8 mouse cellular contexts compared by ENCODE assay signal in genomic region chr13:91881837-91882480, GRCm38 (mm10). TPM values are rescaled to one million over a fixed set of nuclear protein-coding genes. Genes with fewer than 3 reads are reported as not detected.
A peak's percentile ranks its signal among the peaks of the same experiment; 100 is the strongest.
DNase-seq lines count a peak whose midpoint lies in the region; ATAC-seq and TF ChIP-seq lines count a peak whose summit lies in the region.

No protein-coding gene starts in this region.

- H3K9ac ChIP-seq in hindbrain, embryonic 11.5 days (ENCODE audit: low read depth, low read length), result no peak overlapping the region
- H3K9ac ChIP-seq in hindbrain, embryonic 13.5 days, result no peak overlapping the region
- H3K9ac ChIP-seq in MEL (ENCODE audit: control insufficient read depth, low read depth, low read length, poor library complexity, severe bottlenecking), result no peak overlapping the region

- H3K9me3 ChIP-seq in hindbrain, embryonic 11.5 days (ENCODE audit: control insufficient read depth, low read length), result no peaks in the 10 kb centered on the region
- H3K9me3 ChIP-seq in hindbrain, embryonic 13.5 days, result no peaks in the 10 kb centered on the region
- H3K9me3 ChIP-seq in MEL (replicated peaks; ENCODE audit: insufficient read depth, low read length), result no peaks in the 10 kb centered on the region

- no peaks in the 10 kb centered on the region for H3K4me1 ChIP-seq in hindbrain, embryonic 11.5 days (replicated peaks; ENCODE audit: control insufficient read depth, insufficient read depth, low read length)
- H3K4me1 ChIP-seq in hindbrain, embryonic 13.5 days (replicated peaks), result no peaks in the 10 kb centered on the region
- no peaks in the 10 kb centered on the region for H3K4me1 ChIP-seq in MEL (ENCODE audit: control insufficient read depth in 1 of 2, insufficient read depth in 2 of 2, low read length in 2 of 2)

- no peak for TF ChIP-seq POLR2A in MEL (IDR thresholded peaks at IDR 0.05; ENCODE audit: control insufficient read depth in 1 of 2, insufficient read depth in 1 of 2, low read depth in 1 of 2, low read length in 2 of 2, poor library complexity in 1 of 2)

- no peak for TF ChIP-seq EP300 in MEL (IDR thresholded peaks at IDR 0.05; ENCODE audit: low read depth in 1 of 2, low read length in 2 of 2)

- DNase-seq in hindbrain, embryonic 11.5 days (ENCODE audit: low spot score), result peak; percentile 79
- DNase-seq in MEL (ENCODE audit: low read depth, low spot score), result peak; percentile 52
- peak; percentile 39 to 61 for DNase-seq in cerebellum, postnatal 25 days
- peak; percentile 33 for DNase-seq in gastrocnemius, postnatal 14 days
- DNase-seq in left cerebral cortex, adult 2 months (ENCODE audit: extremely low spot score in 1 of 2, low spot score in 2 of 2), result peak; percentile 57 to 64
- peak; percentile 44 for DNase-seq in naive thymus-derived CD4-positive, alpha-beta T cell, adult 2 months (ENCODE audit: low read depth)
- DNase-seq in spleen, postnatal 4 days (ENCODE audit: low spot score in 2 of 2), result no peak

- H3K27me3 ChIP-seq in hindbrain, embryonic 11.5 days (ENCODE audit: control insufficient read depth, insufficient read depth, low read length), result no peaks in the 10 kb centered on the region
- H3K27me3 ChIP-seq in hindbrain, embryonic 13.5 days, result no peaks in the 10 kb centered on the region
- H3K27me3 ChIP-seq in MEL (ENCODE audit: control insufficient read depth in 1 of 2, insufficient read depth in 2 of 2, low read length in 2 of 2), result peaks cover 5 to 15% of the 10 kb centered on the region in 2 experiments

- 63% methylated on average over 9 of the region's 9 CpGs for WGBS in hindbrain, embryonic 11.5 days
- WGBS in hindbrain, embryonic 13.5 days, result 60% methylated on average over 9 of the region's 9 CpGs

- H3K27ac ChIP-seq in hindbrain, embryonic 11.5 days (ENCODE audit: low read depth, low read length), result no peak overlapping the region
- H3K27ac ChIP-seq in hindbrain, embryonic 13.5 days, result no peak overlapping the region
- H3K27ac ChIP-seq in MEL (ENCODE audit: control insufficient read depth, low read depth, low read length), result no peak overlapping the region
- no peak overlapping the region for H3K27ac ChIP-seq in left cerebral cortex, adult 2 months

- no peak overlapping the region for H3K4me2 ChIP-seq in hindbrain, embryonic 11.5 days (replicated peaks; ENCODE audit: low read depth, low read length)
- no peak overlapping the region for H3K4me2 ChIP-seq in hindbrain, embryonic 13.5 days

- peak; percentile 67; the same call in 1 of the 2 replicates for ATAC-seq in hindbrain, embryonic 11.5 days (ENCODE audit: low FRiP score)
- no peak for ATAC-seq in hindbrain, embryonic 13.5 days (ENCODE audit: low FRiP score)

- intact Hi-C loops in gastrocnemius, postnatal 14 days (cut with DNase I; ENCODE audit: low total_unique reads), result no loop called here
- intact Hi-C loops in left cerebral cortex, adult 2 months (cut with DNase I), result no loop called here

- no peaks in the 10 kb centered on the region for H3K79me2 ChIP-seq in MEL (ENCODE audit: control insufficient read depth, insufficient read depth, low read length, poor library complexity)

- H3K36me3 ChIP-seq in hindbrain, embryonic 11.5 days (ENCODE audit: control insufficient read depth, insufficient read depth, low read length), result no peaks in the 10 kb centered on the region
- H3K36me3 ChIP-seq in hindbrain, embryonic 13.5 days, result no peaks in the 10 kb centered on the region
- H3K36me3 ChIP-seq in MEL (ENCODE audit: control insufficient read depth in 1 of 2, insufficient read depth in 2 of 2, low read length in 2 of 2), result no peaks in the 10 kb centered on the region

- no peak overlapping the region for H3K4me3 ChIP-seq in hindbrain, embryonic 11.5 days (ENCODE audit: low read depth, low read length)
- no peak overlapping the region for H3K4me3 ChIP-seq in hindbrain, embryonic 13.5 days
- H3K4me3 ChIP-seq in MEL (ENCODE audit: control insufficient read depth in 1 of 2, insufficient read depth in 1 of 2, low read depth in 2 of 2, low read length in 2 of 2), result no peak overlapping the region
- H3K4me3 ChIP-seq in left cerebral cortex, adult 2 months, result no peak overlapping the region

- TF ChIP-seq RAD21 in MEL (IDR thresholded peaks at IDR 0.05; ENCODE audit: low read depth, low read length), result peak; percentile 29

- TF ChIP-seq CTCF in MEL (IDR thresholded peaks at IDR 0.05 in 2 of 3, conservative IDR thresholded peaks at IDR 0.05 in 1 of 3; ENCODE audit: control insufficient read depth in 1 of 3, insufficient read depth in 1 of 3, low read depth in 2 of 3, low read length in 3 of 3, poor library complexity in 1 of 3, severe bottlenecking in 1 of 3), result peak; percentile 55 to 77 (median 60)
- peak; percentile 77 for TF ChIP-seq CTCF in left cerebral cortex, adult 2 months (IDR thresholded peaks at IDR 0.05)

TF ChIP-seq in MEL, 35 proteins besides CTCF, POLR2A, EP300 and RAD21:
- TF ChIP-seq ZMIZ1 (IDR thresholded peaks at IDR 0.05; ENCODE audit: low read depth, low read length) (no peak), SMC3 (IDR thresholded peaks at IDR 0.05; ENCODE audit: low read depth, low read length) (peak; percentile 15; the same call in 1 of the 2 replicates), ZNF384 (IDR thresholded peaks at IDR 0.05; ENCODE audit: low read depth, low read length) (no peak), TAL1 (IDR thresholded peaks at IDR 0.05; ENCODE audit: low read length) (no peak), MAZ (IDR thresholded peaks at IDR 0.05; ENCODE audit: low read depth, low read length) (no peak), NRF1 (IDR thresholded peaks at IDR 0.05; ENCODE audit: insufficient read depth, low read depth, low read length, poor library complexity, severe bottlenecking) (no peak), BHLHE40 (IDR thresholded peaks at IDR 0.05; ENCODE audit: borderline replicate concordance, low read depth, low read length) (no peak)

RNA-seq across cellular contexts. Expression of gene Ckmt2, which starts 5.3 kb away (rescaled TPM):
- polyA plus RNA-seq in hindbrain, embryonic 11.5 days (2014; fragmentation: Nextera tagmentation; extraction: Ambion mirVana), result not detected in 2 replicates
- polyA plus RNA-seq in hindbrain, embryonic 13.5 days (2015; fragmentation: Nextera tagmentation; extraction: Ambion mirVana), result 0.10 and 0.13 TPM in 2 replicates
- not detected in 2 replicates for total RNA-seq in MEL (2012; rRNA removed)
- polyA plus RNA-seq in MEL (2012; ENCODE audit: insufficient read depth in 1 of 2, insufficient read length in 2 of 2, low read depth in 1 of 2, low replicate concordance in 2 of 2, missing spikeins in 1 of 2), result not detected
- 100 to 1,000 TPM; 604 to 917 TPM for total RNA-seq in gastrocnemius, postnatal 14 days (2021)
- total RNA-seq in left cerebral cortex, adult 2 months (2021), result not detected

Comparison
In these comparisons a context has a peak if more than half of its experiments do, and no peak if none do; other contexts are left out.
1. DNase-seq: peak in hindbrain, embryonic 11.5 days (single experiment), MEL (single experiment), cerebellum, postnatal 25 days (2 of 2), gastrocnemius, postnatal 14 days (single experiment), left cerebral cortex, adult 2 months (2 of 2) and naive thymus-derived CD4-positive, alpha-beta T cell, adult 2 months (single experiment); none in spleen, postnatal 4 days (0 of 2).
2. RNA of gene Ckmt2, which starts 5.3 kb away (total RNA-seq): 604 to 917 TPM in gastrocnemius, postnatal 14 days; not detected in left cerebral cortex, adult 2 months and not detected in MEL; every median in the first group is over 100 times any median in the second.